Mouse (Mus musculus): ENCODE measurements around the gene Spcs2.

GRCm38 (mm10) chr7:99902208-99902607, 38.9 kb upstream of the Spcs2 start:
- TF ChIP-seq EP300 (IDR thresholded peaks at IDR 0.05) (no peak), CTCF (IDR thresholded peaks at IDR 0.05) (no peak)
